Mouse (Mus musculus): ENCODE measurements around the gene Pi16. TPM values are rescaled to one million over a fixed set of nuclear protein-coding genes. Genes with fewer than 3 reads are reported as not detected.

The Pi16 gene
- polyA plus RNA-seq, 1 experiment from 2014 or later = 0.51 TPM

- Histone ChIP-seq H3K9ac (ENCODE audit: low read depth, low read length) (no peak overlapping the region), H3K9me3 (ENCODE audit: control insufficient read depth, low read length) (no peaks in the 10 kb centered on the region), H3K27ac (ENCODE audit: low read depth, low read length) (no peak overlapping the region), H3K4me2 (no peak overlapping the region), H3K4me1 (replicated peaks; ENCODE audit: control insufficient read depth, insufficient read depth, low read length) (peaks cover 7% of the 10 kb centered on the region), H3K36me3 (ENCODE audit: control insufficient read depth, insufficient read depth, low read length) (peaks cover 2% of the 10 kb centered on the region; the same call in 1 of the 2 replicates), H3K4me3 (ENCODE audit: low read depth, low read length) (no peak overlapping the region), H3K27me3 (replicated peaks; ENCODE audit: control insufficient read depth, insufficient read depth, low read length) (0 out of 2 replicates have a peak, but pooled peaks cover 2% of the 10 kb centered on the region)
- DNase-seq (ENCODE audit: low spot score) (no peak), ATAC-seq (replicated peaks; ENCODE audit: low FRiP score) (no peak)
- 48% methylated on average over 7 of the region's 7 CpGs for WGBS
Observed at GRCm38 (mm10) chr17:29305871-29306270, 11.6 kb upstream of the Pi16 start.

- no peak overlapping the region for H3K4me3 ChIP-seq (ENCODE audit: low read depth, low read length)
- H3K27ac ChIP-seq (ENCODE audit: low read depth, low read length) = no peak overlapping the region
- no peak overlapping the region for H3K4me2 ChIP-seq
- H3K9me3 ChIP-seq (ENCODE audit: control insufficient read depth, low read length) = no peaks in the 10 kb centered on the region
- H3K36me3 ChIP-seq (ENCODE audit: control insufficient read depth, insufficient read depth, low read length) = no peaks in the 10 kb centered on the region
- H3K9ac ChIP-seq (ENCODE audit: low read depth, low read length) = no peak overlapping the region
- peaks cover 3% of the 10 kb centered on the region; the same call in 1 of the 2 replicates for H3K4me1 ChIP-seq (replicated peaks; ENCODE audit: control insufficient read depth, insufficient read depth, low read length)
- 77% methylated on average over 21 of the region's 21 CpGs for WGBS
- ATAC-seq (replicated peaks; ENCODE audit: low FRiP score) = no peak
- DNase-seq (ENCODE audit: low spot score) = no peak
- H3K27me3 ChIP-seq (replicated peaks; ENCODE audit: control insufficient read depth, insufficient read depth, low read length) = no peaks in the 10 kb centered on the region
Observed at GRCm38 (mm10) chr17:29310056-29310623, 7.3 kb upstream of the Pi16 start.

GRCm38 (mm10) chr17:29311602-29312001, 5.9 kb upstream of the Pi16 start:
- Histone ChIP-seq H3K9ac (ENCODE audit: low read depth, low read length) (no peak overlapping the region), H3K9me3 (ENCODE audit: control insufficient read depth, low read length) (no peaks in the 10 kb centered on the region), H3K4me3 (ENCODE audit: low read depth, low read length) (no peak overlapping the region), H3K4me1 (replicated peaks; ENCODE audit: control insufficient read depth, insufficient read depth, low read length) (no peaks in the 10 kb centered on the region), H3K4me2 (no peak overlapping the region), H3K27ac (ENCODE audit: low read depth, low read length) (no peak overlapping the region), H3K27me3 (replicated peaks; ENCODE audit: control insufficient read depth, insufficient read depth, low read length) (no peaks in the 10 kb centered on the region), H3K36me3 (ENCODE audit: control insufficient read depth, insufficient read depth, low read length) (no peaks in the 10 kb centered on the region)
- no peak for DNase-seq (ENCODE audit: low spot score)
- 89% methylated on average over 8 of the region's 8 CpGs for WGBS
- no peak for ATAC-seq (replicated peaks; ENCODE audit: low FRiP score)

- H3K27me3 ChIP-seq (replicated peaks; ENCODE audit: control insufficient read depth, insufficient read depth, low read length) = no peaks in the 10 kb centered on the region
- H3K27ac ChIP-seq (ENCODE audit: low read depth, low read length) = no peak overlapping the region
- DNase-seq (ENCODE audit: low spot score) (no peak), ATAC-seq (replicated peaks; ENCODE audit: low FRiP score) (no peak)
- H3K9me3 ChIP-seq (ENCODE audit: control insufficient read depth, low read length) = no peaks in the 10 kb centered on the region
- WGBS = 96% methylated on average over 2 of the region's 2 CpGs
- H3K4me1 ChIP-seq (replicated peaks; ENCODE audit: control insufficient read depth, insufficient read depth, low read length) = no peaks in the 10 kb centered on the region
- no peak overlapping the region for H3K4me3 ChIP-seq (ENCODE audit: low read depth, low read length)
- H3K9ac ChIP-seq (ENCODE audit: low read depth, low read length) = no peak overlapping the region
- H3K36me3 ChIP-seq (ENCODE audit: control insufficient read depth, insufficient read depth, low read length) = no peaks in the 10 kb centered on the region
- no peak overlapping the region for H3K4me2 ChIP-seq
Observed at GRCm38 (mm10) chr17:29312082-29312481, 5.4 kb upstream of the Pi16 start.

- H3K9ac ChIP-seq (ENCODE audit: low read depth, low read length) = no peak overlapping the region
- no peak overlapping the region for H3K4me2 ChIP-seq
- no peaks in the 10 kb centered on the region for H3K27me3 ChIP-seq (replicated peaks; ENCODE audit: control insufficient read depth, insufficient read depth, low read length)
- H3K9me3 ChIP-seq (ENCODE audit: control insufficient read depth, low read length) = no peaks in the 10 kb centered on the region
- H3K4me1 ChIP-seq (replicated peaks; ENCODE audit: control insufficient read depth, insufficient read depth, low read length) = no peaks in the 10 kb centered on the region
- H3K36me3 ChIP-seq (ENCODE audit: control insufficient read depth, insufficient read depth, low read length) = no peaks in the 10 kb centered on the region
- no peak overlapping the region for H3K4me3 ChIP-seq (ENCODE audit: low read depth, low read length)
- no peak for DNase-seq (ENCODE audit: low spot score)
- H3K27ac ChIP-seq (ENCODE audit: low read depth, low read length) = no peak overlapping the region
- ATAC-seq (replicated peaks; ENCODE audit: low FRiP score) = no peak
Observed at GRCm38 (mm10) chr17:29313300-29313699, 4.2 kb upstream of the Pi16 start.

GRCm38 (mm10) chr17:29315672-29316465, 1.6 kb upstream of the Pi16 start:
- Histone ChIP-seq H3K4me3 (ENCODE audit: low read depth, low read length) (no peak overlapping the region), H3K27me3 (replicated peaks; ENCODE audit: control insufficient read depth, insufficient read depth, low read length) (peaks cover 12% of the 10 kb centered on the region), H3K27ac (ENCODE audit: low read depth, low read length) (peak overlapping the region; percentile 51; the same call in 1 of the 2 replicates), H3K36me3 (ENCODE audit: control insufficient read depth, insufficient read depth, low read length) (no peaks in the 10 kb centered on the region), H3K4me2 (no peak overlapping the region), H3K9ac (ENCODE audit: low read depth, low read length) (peak overlapping the region; percentile 5; the same call in 1 of the 2 replicates), H3K4me1 (replicated peaks; ENCODE audit: control insufficient read depth, insufficient read depth, low read length) (peaks cover 10% of the 10 kb centered on the region; the same call in 1 of the 2 replicates), H3K9me3 (ENCODE audit: control insufficient read depth, low read length) (no peaks in the 10 kb centered on the region)
- ATAC-seq (replicated peaks; ENCODE audit: low FRiP score) (no peak), DNase-seq (ENCODE audit: low spot score) (no peak)
- 56% methylated on average over 9 of the region's 9 CpGs for WGBS

- DNase-seq (ENCODE audit: low spot score) (no peak), ATAC-seq (replicated peaks; ENCODE audit: low FRiP score) (no peak)
- no peak overlapping the region for H3K9ac ChIP-seq (ENCODE audit: low read depth, low read length)
- H3K4me1 ChIP-seq (replicated peaks; ENCODE audit: control insufficient read depth, insufficient read depth, low read length) = peaks cover 10% of the 10 kb centered on the region; the same call in 1 of the 2 replicates
- H3K4me3 ChIP-seq (ENCODE audit: low read depth, low read length) = no peak overlapping the region
- 74% methylated on average over 3 of the region's 3 CpGs for WGBS
- H3K27ac ChIP-seq (ENCODE audit: low read depth, low read length) = peak overlapping the region; percentile 51; the same call in 1 of the 2 replicates
- no peak overlapping the region for H3K4me2 ChIP-seq
- peaks cover 22% of the 10 kb centered on the region for H3K27me3 ChIP-seq (replicated peaks; ENCODE audit: control insufficient read depth, insufficient read depth, low read length)
- no peaks in the 10 kb centered on the region for H3K9me3 ChIP-seq (ENCODE audit: control insufficient read depth, low read length)
- H3K36me3 ChIP-seq (ENCODE audit: control insufficient read depth, insufficient read depth, low read length) = no peaks in the 10 kb centered on the region
Observed at GRCm38 (mm10) chr17:29316891-29317290, 589 bp upstream of the Pi16 start.

GRCm38 (mm10) chr17:29318731-29319250, 1.3 kb downstream of the Pi16 start:
- DNase-seq (ENCODE audit: low spot score) (no peak), ATAC-seq (replicated peaks; ENCODE audit: low FRiP score) (no peak)
- Histone ChIP-seq H3K4me3 (ENCODE audit: low read depth, low read length) (no peak overlapping the region), H3K9me3 (ENCODE audit: control insufficient read depth, low read length) (no peaks in the 10 kb centered on the region), H3K27ac (ENCODE audit: low read depth, low read length) (no peak overlapping the region), H3K4me1 (replicated peaks; ENCODE audit: control insufficient read depth, insufficient read depth, low read length) (peaks cover 16% of the 10 kb centered on the region), H3K4me2 (no peak overlapping the region), H3K9ac (ENCODE audit: low read depth, low read length) (no peak overlapping the region), H3K36me3 (ENCODE audit: control insufficient read depth, insufficient read depth, low read length) (no peaks in the 10 kb centered on the region), H3K27me3 (replicated peaks; ENCODE audit: control insufficient read depth, insufficient read depth, low read length) (peaks cover 33% of the 10 kb centered on the region)
- WGBS = 45% methylated on average over 6 of the region's 6 CpGs
